Mouse (Mus musculus): ENCODE results near the gene Gm21477. TPM values are rescaled to one million over a fixed set of nuclear protein-coding genes. Genes with fewer than 3 reads are reported as not detected.
"Not testable (repeated sequence)": the region's sequence is repeated elsewhere in the genome, so short reads cannot be mapped to it uniquely, and the experiment has no call there.

Gene Gm21477
- polyA plus RNA-seq (2014; fragmentation: Nextera tagmentation; extraction: Ambion mirVana), result not detected in 2 replicates

DNA sequence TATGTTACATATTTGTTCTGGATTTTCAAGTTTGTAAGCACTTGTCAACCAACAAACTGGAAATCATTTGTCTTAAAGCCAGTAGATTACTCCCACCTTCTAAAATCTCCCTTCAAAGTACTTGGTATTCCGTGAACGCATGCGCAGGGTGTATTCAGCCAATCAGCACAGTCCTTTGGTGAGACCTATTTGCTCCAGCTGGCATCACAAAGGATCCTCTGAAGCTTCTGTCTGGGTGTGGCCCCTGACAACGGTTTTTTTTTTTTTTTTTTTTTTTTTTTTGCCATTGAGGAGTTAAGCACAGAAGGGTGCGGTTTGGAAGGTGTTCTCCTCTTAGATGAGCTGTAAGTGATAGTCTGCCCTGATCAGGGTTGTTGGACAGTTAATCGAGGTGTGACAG lies at the start of gene Gm21477:
Gm21477 (plus strand) TSS at position 301 of the 400 bp plus-strand sequence.
- H3K9ac ChIP-seq (ENCODE audit: low read depth, low read length); H3K27me3 ChIP-seq (ENCODE audit: control insufficient read depth, insufficient read depth, low read length); H3K4me2 ChIP-seq (replicated peaks; ENCODE audit: low read depth, low read length); H3K27ac ChIP-seq (ENCODE audit: low read depth, low read length); ATAC-seq (ENCODE audit: low FRiP score, low TSS enrichment); H3K36me3 ChIP-seq (ENCODE audit: control insufficient read depth, insufficient read depth, low read length); H3K9me3 ChIP-seq (ENCODE audit: control insufficient read depth, low read length); H3K4me3 ChIP-seq (ENCODE audit: low read length); H3K4me1 ChIP-seq (ENCODE audit: control insufficient read depth, insufficient read depth, low read length): not testable (repeated sequence)
- no CpG with 5 or more reads among the region's 6 CpGs for WGBS

Measured in kidney, embryonic 14.5 days (tissue).